In the genomic region with DNA sequence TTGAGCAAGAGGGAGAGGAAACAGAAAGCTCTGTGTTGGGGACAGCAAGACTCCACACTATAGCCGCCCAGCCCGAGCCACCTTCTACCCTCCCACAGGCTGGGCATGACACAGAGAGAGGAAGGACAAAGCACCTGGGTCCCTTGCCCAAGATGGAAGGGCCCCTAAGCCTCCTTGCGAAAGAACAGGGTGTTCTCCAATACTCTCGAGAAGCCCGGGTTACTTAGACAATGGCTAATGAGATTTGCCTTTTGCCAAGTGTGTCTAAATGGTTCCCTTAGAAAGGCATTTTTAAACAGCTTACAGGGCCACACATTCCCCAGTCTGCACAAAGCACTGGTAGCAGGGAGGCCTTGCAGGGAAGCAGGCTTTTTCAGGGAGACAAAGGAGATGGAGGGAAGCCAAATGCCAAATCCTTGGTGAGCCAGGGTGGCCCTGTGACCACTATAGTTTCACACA, we compare ENCODE assay signal across 10 mouse cellular contexts. TPM values are rescaled to one million over a fixed set of nuclear protein-coding genes. Genes with fewer than 3 reads are reported as not detected.
DNase-seq lines count a peak whose midpoint lies in the region; ATAC-seq and TF ChIP-seq lines count a peak whose summit lies in the region.
"Had no signal": no experiment of that assay in that cellular context is flagged by ENCODE, and none has a peak within 500 bp of the region (broad histone marks: within the 10 kb centered on the region; RNA-seq: fewer than 3 reads in every experiment).

No protein-coding gene starts in this region.

- TF ChIP-seq CTCF in intestine, postnatal 0 days (IDR thresholded peaks at IDR 0.05; ENCODE audit: low read depth): no peak
- no peak for TF ChIP-seq CTCF in bone marrow, adult 2 months (IDR thresholded peaks at IDR 0.05; ENCODE audit: control insufficient read depth, insufficient read depth, low read length)
- TF ChIP-seq CTCF in lung, adult 2 months (IDR thresholded peaks at IDR 0.05; ENCODE audit: insufficient read depth, low read length): no peak

- H3K4me1 ChIP-seq in intestine, embryonic 14.5 days (replicated peaks; ENCODE audit: control insufficient read depth, insufficient read depth, low read length): 0 out of 2 replicates have a peak, but pooled peaks cover 3% of the 10 kb centered on the region
- H3K4me1 ChIP-seq in intestine, postnatal 0 days (replicated peaks; ENCODE audit: control insufficient read depth, insufficient read depth, low read length): no peaks in the 10 kb centered on the region
- peaks cover 1% of the 10 kb centered on the region; the same call in 1 of the 2 replicates for H3K4me1 ChIP-seq in bone marrow, adult 2 months (ENCODE audit: control insufficient read depth, insufficient read depth, low read length)
- H3K4me1 ChIP-seq in hindbrain, embryonic 10.5 days (replicated peaks): peaks cover 66% of the 10 kb centered on the region
- H3K4me1 ChIP-seq in midbrain, embryonic 11.5 days (ENCODE audit: control insufficient read depth, insufficient read depth, low read length): peaks cover 46% of the 10 kb centered on the region
- H3K4me1 ChIP-seq in heart, embryonic 11.5 days (ENCODE audit: control insufficient read depth, insufficient read depth, low read length): peaks cover 6% of the 10 kb centered on the region
- no peaks in the 10 kb centered on the region for H3K4me1 ChIP-seq in lung, adult 2 months (ENCODE audit: control insufficient read depth, insufficient read depth, low read length)
- H3K4me1 ChIP-seq: lung, embryonic 15.5 days had no signal

- no peak for DNase-seq in intestine, embryonic 14.5 days (ENCODE audit: low spot score)
- DNase-seq in hindbrain, embryonic 10.5 days (ENCODE audit: low spot score): no peak
- DNase-seq in midbrain, embryonic 11.5 days (ENCODE audit: low spot score, missing footprints): peak; percentile 92
- DNase-seq in lung, adult 2 months: no peak
- DNase-seq: B cell, adult 2 months had no signal

- no peaks in the 10 kb centered on the region for H3K9me3 ChIP-seq in intestine, embryonic 14.5 days (ENCODE audit: control insufficient read depth, low read length)
- H3K9me3 ChIP-seq in intestine, postnatal 0 days (ENCODE audit: control insufficient read depth): no peaks in the 10 kb centered on the region
- no peaks in the 10 kb centered on the region for H3K9me3 ChIP-seq in hindbrain, embryonic 10.5 days
- no peaks in the 10 kb centered on the region for H3K9me3 ChIP-seq in midbrain, embryonic 11.5 days (ENCODE audit: control insufficient read depth, low read length)
- no peaks in the 10 kb centered on the region for H3K9me3 ChIP-seq in heart, embryonic 11.5 days (replicated peaks; ENCODE audit: control insufficient read depth, low read length)
- H3K9me3 ChIP-seq: lung, embryonic 15.5 days had no signal

- no peak for ATAC-seq in intestine, embryonic 14.5 days (replicated peaks; ENCODE audit: low FRiP score, low TSS enrichment, low read depth)
- no peak for ATAC-seq in intestine, postnatal 0 days
- ATAC-seq in midbrain, embryonic 11.5 days (ENCODE audit: low FRiP score): peak; percentile 64
- no peak for ATAC-seq in CD4-positive, CD25-positive, alpha-beta regulatory T cell, adult 4 months
- no peak for ATAC-seq in heart, embryonic 11.5 days (replicated peaks; ENCODE audit: insufficient number of reproducible peaks, low FRiP score, low TSS enrichment)

- no peak overlapping the region for H3K9ac ChIP-seq in intestine, embryonic 14.5 days (ENCODE audit: low read length)
- H3K9ac ChIP-seq in intestine, postnatal 0 days (ENCODE audit: low read depth, low read length): no peak overlapping the region
- peak overlapping the region; percentile 55 for H3K9ac ChIP-seq in midbrain, embryonic 11.5 days (ENCODE audit: low read length)
- H3K9ac ChIP-seq in heart, embryonic 11.5 days (ENCODE audit: low read depth, low read length): no peak overlapping the region
- H3K9ac ChIP-seq: lung, embryonic 15.5 days had no signal

- 57% methylated on average over 5 of the region's 5 CpGs for WGBS in intestine, embryonic 14.5 days
- 68% methylated on average over 5 of the region's 5 CpGs for WGBS in intestine, postnatal 0 days
- 33% methylated on average over 5 of the region's 5 CpGs for WGBS in bone marrow, adult 2 months
- WGBS in hindbrain, embryonic 10.5 days: 32% methylated on average over 5 of the region's 5 CpGs
- WGBS in midbrain, embryonic 11.5 days: 7% methylated on average over 5 of the region's 5 CpGs
- WGBS in heart, embryonic 11.5 days (ENCODE audit: insufficient replicate concordance): 67% methylated on average over 5 of the region's 5 CpGs
- WGBS in lung, adult 2 months: 60% methylated on average over 5 of the region's 5 CpGs

- no peak overlapping the region for H3K4me2 ChIP-seq in intestine, embryonic 14.5 days (ENCODE audit: low read length)
- no peak overlapping the region for H3K4me2 ChIP-seq in intestine, postnatal 0 days (replicated peaks; ENCODE audit: low read depth)
- peak overlapping the region; percentile 9; the same call in 1 of the 2 replicates for H3K4me2 ChIP-seq in midbrain, embryonic 11.5 days
- H3K4me2 ChIP-seq in heart, embryonic 11.5 days: no peak overlapping the region
- H3K4me2 ChIP-seq: lung, embryonic 15.5 days had no signal

- no peaks in the 10 kb centered on the region for H3K27me3 ChIP-seq in intestine, embryonic 14.5 days (replicated peaks; ENCODE audit: control insufficient read depth, insufficient read depth, low read length)
- no peaks in the 10 kb centered on the region for H3K27me3 ChIP-seq in intestine, postnatal 0 days (replicated peaks; ENCODE audit: control insufficient read depth, insufficient read depth, low read length)
- H3K27me3 ChIP-seq in hindbrain, embryonic 10.5 days (ENCODE audit: insufficient read depth, poor library complexity, severe bottlenecking): no peaks in the 10 kb centered on the region
- no peaks in the 10 kb centered on the region for H3K27me3 ChIP-seq in midbrain, embryonic 11.5 days (ENCODE audit: control insufficient read depth, insufficient read depth, low read length)
- no peaks in the 10 kb centered on the region for H3K27me3 ChIP-seq in heart, embryonic 11.5 days (ENCODE audit: control insufficient read depth, insufficient read depth, low read length)
- H3K27me3 ChIP-seq: lung, embryonic 15.5 days had no signal

- TF ChIP-seq POLR2A in bone marrow, adult 2 months (IDR thresholded peaks at IDR 0.05; ENCODE audit: borderline replicate concordance, control insufficient read depth, low read depth, low read length): no peak
- TF ChIP-seq POLR2A in lung, adult 2 months (IDR thresholded peaks at IDR 0.05; ENCODE audit: borderline replicate concordance, extremely low read depth, low read depth, low read length): no peak

- H3K4me3 ChIP-seq in intestine, embryonic 14.5 days (ENCODE audit: low read depth, low read length): no peak overlapping the region
- H3K4me3 ChIP-seq in intestine, postnatal 0 days (ENCODE audit: low read depth, low read length): no peak overlapping the region
- no peak overlapping the region for H3K4me3 ChIP-seq in bone marrow, adult 2 months (replicated peaks; ENCODE audit: control insufficient read depth, low read depth, low read length)
- no peak overlapping the region for H3K4me3 ChIP-seq in hindbrain, embryonic 10.5 days
- H3K4me3 ChIP-seq in midbrain, embryonic 11.5 days (ENCODE audit: low read depth, low read length): no peak overlapping the region
- no peak overlapping the region for H3K4me3 ChIP-seq in heart, embryonic 11.5 days (ENCODE audit: low read depth, low read length)
- H3K4me3 ChIP-seq in lung, adult 2 months (replicated peaks; ENCODE audit: extremely low read depth, low read depth, low read length): no peak overlapping the region
- H3K4me3 ChIP-seq: lung, embryonic 15.5 days had no signal

- peaks cover 19% of the 10 kb centered on the region; the same call in 1 of the 2 replicates for H3K36me3 ChIP-seq in intestine, embryonic 14.5 days (ENCODE audit: control insufficient read depth, insufficient read depth, low read length)
- 0 out of 2 replicates have a peak, but pooled peaks cover 6% of the 10 kb centered on the region for H3K36me3 ChIP-seq in intestine, postnatal 0 days (ENCODE audit: control insufficient read depth, insufficient read depth)
- peaks cover 35% of the 10 kb centered on the region for H3K36me3 ChIP-seq in hindbrain, embryonic 10.5 days
- H3K36me3 ChIP-seq in midbrain, embryonic 11.5 days (ENCODE audit: control insufficient read depth, insufficient read depth, low read length): no peaks in the 10 kb centered on the region; the same call in 1 of the 2 replicates
- no peaks in the 10 kb centered on the region; the same call in 1 of the 2 replicates for H3K36me3 ChIP-seq in heart, embryonic 11.5 days (ENCODE audit: control insufficient read depth, insufficient read depth, low read length)

- H3K27ac ChIP-seq in intestine, embryonic 14.5 days (ENCODE audit: low read depth): peak overlapping the region; percentile 33; the same call in 1 of the 2 replicates
- no peak overlapping the region for H3K27ac ChIP-seq in intestine, postnatal 0 days (ENCODE audit: low read depth, low read length)
- peak overlapping the region; percentile 61 for H3K27ac ChIP-seq in bone marrow, adult 2 months (ENCODE audit: control insufficient read depth, insufficient read depth, low read depth, low read length, poor library complexity)
- H3K27ac ChIP-seq in hindbrain, embryonic 10.5 days: peak overlapping the region; percentile 90
- H3K27ac ChIP-seq in midbrain, embryonic 11.5 days (ENCODE audit: low read depth, low read length): peak overlapping the region; percentile 94
- no peak overlapping the region for H3K27ac ChIP-seq in heart, embryonic 11.5 days (ENCODE audit: low read depth, low read length)
- H3K27ac ChIP-seq: lung, embryonic 15.5 days had no signal

RNA-seq across cellular contexts. Expression of gene Glod4, which starts 24.5 kb away (rescaled TPM):
- 147 and 161 TPM in 2 replicates for polyA plus RNA-seq in intestine, embryonic 14.5 days (2014; fragmentation: Nextera tagmentation; extraction: Ambion mirVana)
- polyA plus RNA-seq in intestine, postnatal 0 days (2015; fragmentation: Nextera tagmentation; extraction: Ambion mirVana): 68.9 and 77.2 TPM in 2 replicates
- 23.6 and 25.0 TPM in 2 replicates for polyA plus RNA-seq in bone marrow, adult 2 months (2011; ENCODE audit: insufficient read depth, insufficient read length, low replicate concordance, missing spikeins)
- 126 and 130 TPM in 2 replicates for polyA plus RNA-seq in hindbrain, embryonic 10.5 days (2016; fragmentation: Nextera tagmentation; extraction: Ambion mirVana)
- 131 and 138 TPM in 2 replicates for polyA plus RNA-seq in midbrain, embryonic 11.5 days (2014; fragmentation: Nextera tagmentation; extraction: Ambion mirVana)
- polyA plus RNA-seq in CD4-positive, CD25-positive, alpha-beta regulatory T cell, adult 4 months (2017; shearing (Covaris generic)): 10 to 100 TPM; 78.6 to 89.4 TPM
- 128 TPM in 2 replicates for polyA plus RNA-seq in heart, embryonic 11.5 days (2014; fragmentation: Nextera tagmentation; extraction: Ambion mirVana)
- polyA plus RNA-seq in lung, adult 2 months (2012; rRNA removed): 5.9 and 11.9 TPM in 2 replicates

RNA-seq across cellular contexts. Expression of gene Mrm3, which starts 24.5 kb away (rescaled TPM):
- 29.6 and 29.9 TPM in 2 replicates for polyA plus RNA-seq in intestine, embryonic 14.5 days (2014; fragmentation: Nextera tagmentation; extraction: Ambion mirVana)
- polyA plus RNA-seq in intestine, postnatal 0 days (2015; fragmentation: Nextera tagmentation; extraction: Ambion mirVana): 8.4 and 8.9 TPM in 2 replicates
- polyA plus RNA-seq in bone marrow, adult 2 months (2011; ENCODE audit: insufficient read depth, insufficient read length, low replicate concordance, missing spikeins): 3.7 and 8.0 TPM in 2 replicates
- polyA plus RNA-seq in hindbrain, embryonic 10.5 days (2016; fragmentation: Nextera tagmentation; extraction: Ambion mirVana): 21.5 and 24.7 TPM in 2 replicates
- polyA plus RNA-seq in midbrain, embryonic 11.5 days (2014; fragmentation: Nextera tagmentation; extraction: Ambion mirVana): 19.5 and 20.1 TPM in 2 replicates
- polyA plus RNA-seq in CD4-positive, CD25-positive, alpha-beta regulatory T cell, adult 4 months (2017; shearing (Covaris generic)): 10 to 100 TPM; 13.2 to 19.9 TPM
- polyA plus RNA-seq in heart, embryonic 11.5 days (2014; fragmentation: Nextera tagmentation; extraction: Ambion mirVana): 21.1 and 21.6 TPM in 2 replicates
- polyA plus RNA-seq in lung, adult 2 months (2012; rRNA removed): 3.3 and 3.6 TPM in 2 replicates

RNA-seq across cellular contexts. Expression of gene Gemin4, which starts 50.6 kb away (rescaled TPM):
- polyA plus RNA-seq in intestine, embryonic 14.5 days (2014; fragmentation: Nextera tagmentation; extraction: Ambion mirVana): 37.5 and 42.9 TPM in 2 replicates
- 5.7 and 7.5 TPM in 2 replicates for polyA plus RNA-seq in intestine, postnatal 0 days (2015; fragmentation: Nextera tagmentation; extraction: Ambion mirVana)
- 2.2 TPM in 1 of 2 replicates, not detected in the other for polyA plus RNA-seq in bone marrow, adult 2 months (2011; ENCODE audit: insufficient read depth, insufficient read length, low replicate concordance, missing spikeins)
- polyA plus RNA-seq in hindbrain, embryonic 10.5 days (2016; fragmentation: Nextera tagmentation; extraction: Ambion mirVana): 45.4 and 49.9 TPM in 2 replicates
- polyA plus RNA-seq in midbrain, embryonic 11.5 days (2014; fragmentation: Nextera tagmentation; extraction: Ambion mirVana): 31.1 and 42.8 TPM in 2 replicates
- polyA plus RNA-seq in CD4-positive, CD25-positive, alpha-beta regulatory T cell, adult 4 months (2017; shearing (Covaris generic)): 10 to 100 TPM; 10.2 to 19.1 TPM
- 25.8 and 34.8 TPM in 2 replicates for polyA plus RNA-seq in heart, embryonic 11.5 days (2014; fragmentation: Nextera tagmentation; extraction: Ambion mirVana)
- 5.7 and 6.6 TPM in 2 replicates for polyA plus RNA-seq in lung, adult 2 months (2012; rRNA removed)

RNA-seq across cellular contexts. Expression of gene Dbil5, which starts 50.6 kb away (rescaled TPM):
- polyA plus RNA-seq in intestine, embryonic 14.5 days (2014; fragmentation: Nextera tagmentation; extraction: Ambion mirVana): 1.2 and 2.0 TPM in 2 replicates
- 0.65 and 0.86 TPM in 2 replicates for polyA plus RNA-seq in intestine, postnatal 0 days (2015; fragmentation: Nextera tagmentation; extraction: Ambion mirVana)
- polyA plus RNA-seq in bone marrow, adult 2 months (2011; ENCODE audit: insufficient read depth, insufficient read length, low replicate concordance, missing spikeins): not detected in 2 replicates
- polyA plus RNA-seq in hindbrain, embryonic 10.5 days (2016; fragmentation: Nextera tagmentation; extraction: Ambion mirVana): 0.48 and 0.51 TPM in 2 replicates
- polyA plus RNA-seq in midbrain, embryonic 11.5 days (2014; fragmentation: Nextera tagmentation; extraction: Ambion mirVana): 0.34 and 0.40 TPM in 2 replicates
- under 1 TPM in 1 of 2 experiments, not detected in 1; 0.58 TPM for polyA plus RNA-seq in CD4-positive, CD25-positive, alpha-beta regulatory T cell, adult 4 months (2017; shearing (Covaris generic))
- 0.99 and 1.3 TPM in 2 replicates for polyA plus RNA-seq in heart, embryonic 11.5 days (2014; fragmentation: Nextera tagmentation; extraction: Ambion mirVana)
- polyA plus RNA-seq in lung, adult 2 months (2012; rRNA removed): 0.76 TPM in 1 of 2 replicates, not detected in the other

Comparison
In these comparisons a context has a peak if more than half of its experiments do, and no peak if none do; other contexts are left out.
1. H3K27ac ChIP-seq: peak in intestine, embryonic 14.5 days (single experiment), bone marrow, adult 2 months (single experiment), hindbrain, embryonic 10.5 days (single experiment) and midbrain, embryonic 11.5 days (single experiment); none in intestine, postnatal 0 days (single experiment) and heart, embryonic 11.5 days (single experiment).